Mouse (Mus musculus): ENCODE measurements around the gene Il1rap. TPM values are rescaled to one million over a fixed set of nuclear protein-coding genes. Genes with fewer than 3 reads are reported as not detected.
A peak's percentile ranks its signal among the peaks of the same experiment; 100 is the strongest.

Gene Il1rap
- polyA plus RNA-seq, 1 experiment from 2014 or later, result 3.5 TPM

- H3K4me2 ChIP-seq, result no peak overlapping the region
- no peaks in the 10 kb centered on the region for H3K9me3 ChIP-seq
- H3K4me1 ChIP-seq, result no peaks in the 10 kb centered on the region
- no peak overlapping the region for H3K9ac ChIP-seq
- no peak overlapping the region for H3K4me3 ChIP-seq (replicated peaks)
- 72% methylated on average over 2 of the region's 2 CpGs for WGBS
- H3K36me3 ChIP-seq (replicated peaks), result no peaks in the 10 kb centered on the region
- no peak overlapping the region for H3K27ac ChIP-seq
- no peaks in the 10 kb centered on the region for H3K27me3 ChIP-seq
- no peak for ATAC-seq (ENCODE audit: low FRiP score)
These were observed 53.3 kb downstream of the Il1rap start for GRCm38 (mm10) chr16:26634800-26635199.

GRCm38 (mm10) chr16:26643077-26643476, 61.6 kb downstream of the Il1rap start:
- Histone ChIP-seq H3K4me3 (replicated peaks) (no peak overlapping the region), H3K9me3 (no peaks in the 10 kb centered on the region), H3K4me2 (no peak overlapping the region), H3K27ac (no peak overlapping the region), H3K9ac (no peak overlapping the region), H3K27me3 (no peaks in the 10 kb centered on the region), H3K36me3 (replicated peaks) (no peaks in the 10 kb centered on the region), H3K4me1 (no peaks in the 10 kb centered on the region)
- ATAC-seq (ENCODE audit: low FRiP score), result no peak
- 88% methylated on average over 6 of the region's 6 CpGs for whole genome bisulfite sequencing

- no peak overlapping the region for H3K4me2 ChIP-seq
- 0 out of 2 replicates have a peak, but pooled peaks cover 3% of the 10 kb centered on the region for H3K27me3 ChIP-seq
- no peaks in the 10 kb centered on the region for H3K4me1 ChIP-seq
- no peaks in the 10 kb centered on the region for H3K36me3 ChIP-seq (replicated peaks)
- WGBS, result 90% methylated on average over 2 of the region's 2 CpGs
- no peak for ATAC-seq (ENCODE audit: low FRiP score)
- no peak overlapping the region for H3K27ac ChIP-seq
- no peak overlapping the region for H3K9ac ChIP-seq
- H3K4me3 ChIP-seq (replicated peaks), result no peak overlapping the region
- no peaks in the 10 kb centered on the region for H3K9me3 ChIP-seq
These were observed 64.6 kb downstream of the Il1rap start for GRCm38 (mm10) chr16:26646066-26646465.

GRCm38 (mm10) chr16:26647036-26647435, 65.5 kb downstream of the Il1rap start:
- 72% methylated on average over 1 of the region's 1 CpGs for WGBS
- Histone ChIP-seq H3K4me2 (no peak overlapping the region), H3K36me3 (replicated peaks) (no peaks in the 10 kb centered on the region), H3K9me3 (no peaks in the 10 kb centered on the region), H3K27me3 (0 out of 2 replicates have a peak, but pooled peaks cover 3% of the 10 kb centered on the region), H3K4me3 (replicated peaks) (no peak overlapping the region), H3K4me1 (no peaks in the 10 kb centered on the region), H3K9ac (no peak overlapping the region), H3K27ac (no peak overlapping the region)
- no peak for ATAC-seq (ENCODE audit: low FRiP score)

GRCm38 (mm10) chr16:26662722-26663436, 81.4 kb downstream of the Il1rap start:
- WGBS, result 68% methylated on average over 7 of the region's 7 CpGs
- Histone ChIP-seq H3K36me3 (replicated peaks) (no peaks in the 10 kb centered on the region), H3K4me3 (replicated peaks) (no peak overlapping the region), H3K27me3 (no peaks in the 10 kb centered on the region), H3K4me1 (no peaks in the 10 kb centered on the region), H3K9me3 (no peaks in the 10 kb centered on the region), H3K27ac (no peak overlapping the region), H3K4me2 (no peak overlapping the region), H3K9ac (no peak overlapping the region)
- peak; percentile 27; the same call in 1 of the 2 replicates for ATAC-seq (ENCODE audit: low FRiP score)

GRCm38 (mm10) chr16:26666401-26666800, 84.9 kb downstream of the Il1rap start:
- no peak overlapping the region for H3K4me2 ChIP-seq
- H3K4me3 ChIP-seq (replicated peaks), result no peak overlapping the region
- ATAC-seq (ENCODE audit: low FRiP score), result no peak
- 82% methylated on average over 2 of the region's 2 CpGs for WGBS
- H3K9ac ChIP-seq, result no peak overlapping the region
- no peaks in the 10 kb centered on the region for H3K4me1 ChIP-seq
- no peaks in the 10 kb centered on the region for H3K27me3 ChIP-seq
- no peaks in the 10 kb centered on the region for H3K9me3 ChIP-seq
- no peak overlapping the region for H3K27ac ChIP-seq
- H3K36me3 ChIP-seq (replicated peaks), result no peaks in the 10 kb centered on the region

- no peaks in the 10 kb centered on the region for H3K36me3 ChIP-seq (replicated peaks)
- no peak for ATAC-seq (ENCODE audit: low FRiP score)
- no peak overlapping the region for H3K27ac ChIP-seq
- H3K4me1 ChIP-seq, result no peaks in the 10 kb centered on the region
- H3K4me3 ChIP-seq (replicated peaks), result no peak overlapping the region
- 86% methylated on average over 2 of the region's 2 CpGs for WGBS
- H3K9me3 ChIP-seq, result no peaks in the 10 kb centered on the region
- no peak overlapping the region for H3K4me2 ChIP-seq
- no peaks in the 10 kb centered on the region for H3K27me3 ChIP-seq
- H3K9ac ChIP-seq, result no peak overlapping the region
These were observed 87.6 kb downstream of the Il1rap start for GRCm38 (mm10) chr16:26669081-26669480.

GRCm38 (mm10) chr16:26680381-26680780, 98.9 kb downstream of the Il1rap start:
- no peak overlapping the region for H3K9ac ChIP-seq
- H3K36me3 ChIP-seq (replicated peaks), result no peaks in the 10 kb centered on the region
- H3K27me3 ChIP-seq, result no peaks in the 10 kb centered on the region
- H3K27ac ChIP-seq, result no peak overlapping the region
- no peak overlapping the region for H3K4me2 ChIP-seq
- ATAC-seq (ENCODE audit: low FRiP score), result no peak
- 92% methylated on average over 2 of the region's 2 CpGs for WGBS
- H3K9me3 ChIP-seq, result no peaks in the 10 kb centered on the region
- no peaks in the 10 kb centered on the region for H3K4me1 ChIP-seq
- no peak overlapping the region for H3K4me3 ChIP-seq (replicated peaks)

- no peaks in the 10 kb centered on the region for H3K9me3 ChIP-seq
- ATAC-seq (ENCODE audit: low FRiP score), result no peak
- H3K4me3 ChIP-seq (replicated peaks), result no peak overlapping the region
- no peak overlapping the region for H3K27ac ChIP-seq
- H3K27me3 ChIP-seq, result no peaks in the 10 kb centered on the region
- no peak overlapping the region for H3K9ac ChIP-seq
- H3K4me1 ChIP-seq, result no peaks in the 10 kb centered on the region
- 79% methylated on average over 2 of the region's 2 CpGs for WGBS
- no peaks in the 10 kb centered on the region for H3K36me3 ChIP-seq (replicated peaks)
- H3K4me2 ChIP-seq, result no peak overlapping the region
These were observed 108.3 kb downstream of the Il1rap start for GRCm38 (mm10) chr16:26689771-26690170.

- H3K4me1 ChIP-seq, result no peaks in the 10 kb centered on the region
- no peaks in the 10 kb centered on the region for H3K27me3 ChIP-seq
- no peak overlapping the region for H3K4me2 ChIP-seq
- H3K9me3 ChIP-seq, result no peaks in the 10 kb centered on the region
- no peak overlapping the region for H3K4me3 ChIP-seq (replicated peaks)
- ATAC-seq (ENCODE audit: low FRiP score), result no peak
- no peak overlapping the region for H3K27ac ChIP-seq
- 80% methylated on average over 11 of the region's 11 CpGs for WGBS
- no peak overlapping the region for H3K9ac ChIP-seq
- no peaks in the 10 kb centered on the region for H3K36me3 ChIP-seq (replicated peaks)
These were observed 109.8 kb downstream of the Il1rap start for GRCm38 (mm10) chr16:26691294-26691693.

GRCm38 (mm10) chr16:26698076-26698475, 116.6 kb downstream of the Il1rap start:
- no peak for ATAC-seq (ENCODE audit: low FRiP score)
- whole genome bisulfite sequencing, result 91% methylated on average over 4 of the region's 4 CpGs
- Histone ChIP-seq H3K27ac (no peak overlapping the region), H3K4me1 (no peaks in the 10 kb centered on the region), H3K27me3 (no peaks in the 10 kb centered on the region), H3K4me3 (replicated peaks) (no peak overlapping the region), H3K9ac (no peak overlapping the region), H3K36me3 (replicated peaks) (no peaks in the 10 kb centered on the region), H3K9me3 (no peaks in the 10 kb centered on the region), H3K4me2 (no peak overlapping the region)

GRCm38 (mm10) chr16:26700440-26701103, 119.1 kb downstream of the Il1rap start:
- H3K4me1 ChIP-seq, result no peaks in the 10 kb centered on the region
- no peak for ATAC-seq (ENCODE audit: low FRiP score)
- no peak overlapping the region for H3K27ac ChIP-seq
- no peak overlapping the region for H3K4me2 ChIP-seq
- no peaks in the 10 kb centered on the region for H3K36me3 ChIP-seq (replicated peaks)
- H3K4me3 ChIP-seq (replicated peaks), result no peak overlapping the region
- WGBS, result 86% methylated on average over 8 of the region's 8 CpGs
- H3K9me3 ChIP-seq, result no peaks in the 10 kb centered on the region
- H3K27me3 ChIP-seq, result no peaks in the 10 kb centered on the region
- no peak overlapping the region for H3K9ac ChIP-seq

All from forebrain, embryonic 12.5 days (tissue).